Mouse (Mus musculus) spleen, postnatal 10 days (tissue): Measurements from ENCODE around the gene Sesn1.
"Not testable (repeated sequence)": the region's sequence is repeated elsewhere in the genome, so short reads cannot be mapped to it uniquely, and the experiment has no call there.

Experiments
- DNase-seq, 2 experiments: peaks; one replicate each; pipeline ENCODE4 v3.0.0; 2021 to 2022; ENCODE audit warnings: low spot score in 2 of 2

The Sesn1 gene

GRCm38 (mm10) chr10:41809771-41810563 lies at the start of gene Sesn1, which contains the start of gene Cep57l1:
Gene Sesn1 (plus strand): TSS chr10:41809935.
Gene Cep57l1 (minus strand): TSS chr10:41809871.
- peak; percentile 90 to 92 for DNase-seq

GRCm38 (mm10) chr10:41760866-41761265 lies 48.9 kb upstream of the Sesn1 start:
- DNase-seq, result no peak

GRCm38 (mm10) chr10:41763741-41764385 lies 45.9 kb upstream of the Sesn1 start:
- DNase-seq, result no peak

- no peak for DNase-seq
Observed at GRCm38 (mm10) chr10:41765586-41765985, 44.1 kb upstream of the Sesn1 start.

- no peak for DNase-seq
Observed at GRCm38 (mm10) chr10:41766280-41766679, 43.5 kb upstream of the Sesn1 start.

- no peak for DNase-seq
Observed at GRCm38 (mm10) chr10:41767254-41767653, 42.5 kb upstream of the Sesn1 start.

GRCm38 (mm10) chr10:41792375-41792774 lies 17.4 kb upstream of the Sesn1 start:
- no peak for DNase-seq

- DNase-seq, result no peak
Observed at GRCm38 (mm10) chr10:41797253-41797652, 12.5 kb upstream of the Sesn1 start.

- no peak for DNase-seq
Observed at GRCm38 (mm10) chr10:41803467-41803866, 6.3 kb upstream of the Sesn1 start.

- no peak for DNase-seq
Observed at GRCm38 (mm10) chr10:41804711-41805110, 5.0 kb upstream of the Sesn1 start.

GRCm38 (mm10) chr10:41805729-41806355 lies 3.9 kb upstream of the Sesn1 start:
- DNase-seq, result no peak

- DNase-seq, result peak in 1 of 2 experiments; percentile 92
Observed at GRCm38 (mm10) chr10:41809080-41809770, 510 bp upstream of the Sesn1 start.

GRCm38 (mm10) chr10:41810564-41811455 lies 1.1 kb downstream of the Sesn1 start:
- DNase-seq, result peak in 1 of 2 experiments; percentile 26

GRCm38 (mm10) chr10:41812566-41812965 lies 2.8 kb downstream of the Sesn1 start:
- DNase-seq, result no peak

- no peak for DNase-seq
Observed at GRCm38 (mm10) chr10:41814305-41814853, 4.6 kb downstream of the Sesn1 start.

GRCm38 (mm10) chr10:41816516-41816915 lies 6.8 kb downstream of the Sesn1 start:
- DNase-seq, result no peak

GRCm38 (mm10) chr10:41818036-41818732 lies 8.4 kb downstream of the Sesn1 start:
- DNase-seq, result no peak

- not testable (repeated sequence) for DNase-seq
Observed at GRCm38 (mm10) chr10:41818733-41819070, 9.0 kb downstream of the Sesn1 start.

- DNase-seq, result no peak
Observed at GRCm38 (mm10) chr10:41819307-41819706, 9.6 kb downstream of the Sesn1 start.

- no peak for DNase-seq
Observed at GRCm38 (mm10) chr10:41820401-41820800, 10.7 kb downstream of the Sesn1 start.
